In the genomic region with DNA sequence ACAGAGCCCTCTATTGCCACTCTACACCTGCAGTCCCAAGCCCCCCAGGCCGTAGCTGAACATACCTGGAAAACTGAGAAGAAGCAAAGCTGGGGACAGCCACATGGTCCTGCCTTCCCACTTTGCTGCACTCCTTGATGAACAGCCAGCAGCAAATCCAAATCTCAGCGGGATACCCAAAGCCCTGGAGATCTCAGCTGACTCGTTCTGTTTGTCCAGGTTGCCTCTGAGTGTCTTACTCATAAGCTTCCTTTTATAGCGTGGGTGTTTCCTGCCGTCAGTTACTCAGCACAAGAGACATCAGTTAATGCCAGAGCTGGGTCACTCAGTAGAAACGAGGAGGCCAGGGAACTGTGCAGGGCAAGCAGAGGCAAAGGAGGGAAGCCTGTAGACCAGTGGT, we compare ENCODE assay signal across 16 mouse cellular contexts. TPM values are rescaled to one million over a fixed set of nuclear protein-coding genes. Genes with fewer than 3 reads are reported as not detected.
A peak's percentile ranks its signal among the peaks of the same experiment; 100 is the strongest.
DNase-seq lines count a peak whose midpoint lies in the region; ATAC-seq and TF ChIP-seq lines count a peak whose summit lies in the region.
"Had no signal": no experiment of that assay in that cellular context is flagged by ENCODE, and none has a peak within 500 bp of the region (broad histone marks: within the 10 kb centered on the region; RNA-seq: fewer than 3 reads in every experiment).

A gene (minus strand): TSS at position 243 of the 400 bp plus-strand sequence.

- H3K27ac ChIP-seq in spleen, adult 2 months (ENCODE audit: insufficient read depth, low read length) = no peak within 1 kb of the TSS
- H3K27ac ChIP-seq in limb, embryonic 10.5 days = no peak within 1 kb of the TSS
- H3K27ac ChIP-seq in midbrain, postnatal 0 days (ENCODE audit: low read depth, low read length) = no peak within 1 kb of the TSS
- no peak within 1 kb of the TSS for H3K27ac ChIP-seq in forebrain, embryonic 15.5 days (replicated peaks)
- H3K27ac ChIP-seq: limb, embryonic 12.5 days had no signal

- H3K36me3 ChIP-seq in spleen, adult 2 months (ENCODE audit: control insufficient read depth, insufficient read depth, low read length) = no peaks in the 10 kb centered on the region
- H3K36me3 ChIP-seq in limb, embryonic 10.5 days = no peaks in the 10 kb centered on the region
- H3K36me3 ChIP-seq in midbrain, postnatal 0 days (ENCODE audit: insufficient read depth, low read length) = no peaks in the 10 kb centered on the region
- no peaks in the 10 kb centered on the region for H3K36me3 ChIP-seq in forebrain, embryonic 15.5 days
- H3K36me3 ChIP-seq: limb, embryonic 12.5 days had no signal

- peak; percentile 43 to 45 for DNase-seq in cerebellum, adult 18-20 months
- DNase-seq in cerebellum, postnatal 14 days = no peak
- no peak for DNase-seq in spleen, adult 2 months (ENCODE audit: low read depth in 1 of 2, low spot score in 2 of 2)
- DNase-seq in spleen, postnatal 36 days (ENCODE audit: low spot score in 2 of 2) = no peak
- peak; percentile 1 for DNase-seq in limb, embryonic 10.5 days (ENCODE audit: low spot score)
- DNase-seq in midbrain, postnatal 0 days (ENCODE audit: low spot score) = no peak
- DNase-seq in right cerebral cortex, adult 2 months (ENCODE audit: low spot score in 2 of 2) = no peak
- DNase-seq: adrenal gland, postnatal 25 days; forebrain, postnatal 0 days; gastrocnemius, postnatal 14 days; kidney, postnatal 25 days; lung, postnatal 10 days had no signal

- peaks cover 3% of the 10 kb centered on the region; the same call in 1 of the 2 replicates for H3K4me1 ChIP-seq in spleen, adult 2 months (ENCODE audit: control insufficient read depth, insufficient read depth, insufficient read length)
- H3K4me1 ChIP-seq in limb, embryonic 10.5 days = no peaks in the 10 kb centered on the region
- H3K4me1 ChIP-seq in midbrain, postnatal 0 days (ENCODE audit: insufficient read depth, low read length) = no peaks in the 10 kb centered on the region
- no peaks in the 10 kb centered on the region for H3K4me1 ChIP-seq in forebrain, embryonic 15.5 days
- H3K4me1 ChIP-seq: limb, embryonic 12.5 days had no signal

- WGBS in spleen, adult 2 months = 15% methylated on average over 6 of the region's 6 CpGs
- 68% methylated on average over 6 of the region's 6 CpGs for WGBS in limb, embryonic 10.5 days
- WGBS in midbrain, postnatal 0 days = 61% methylated on average over 6 of the region's 6 CpGs
- 72% methylated on average over 6 of the region's 6 CpGs for WGBS in forebrain, embryonic 15.5 days

- no peak for ATAC-seq in midbrain, postnatal 0 days (ENCODE audit: low FRiP score)
- ATAC-seq in forebrain, embryonic 15.5 days (replicated peaks) = no peak
- ATAC-seq: forebrain, postnatal 0 days; intestine, embryonic 16.5 days had no signal

- no peak within 1 kb of the TSS for H3K9ac ChIP-seq in midbrain, postnatal 0 days (replicated peaks; ENCODE audit: low read length, poor library complexity, severe bottlenecking)
- H3K9ac ChIP-seq in forebrain, embryonic 15.5 days (replicated peaks) = no peak within 1 kb of the TSS
- H3K9ac ChIP-seq: forebrain, postnatal 0 days; limb, embryonic 12.5 days had no signal

- TF ChIP-seq POLR2A in spleen, adult 2 months (IDR thresholded peaks at IDR 0.05; ENCODE audit: low read depth, low read length) = no peak

- H3K4me3 ChIP-seq in spleen, adult 2 months (ENCODE audit: extremely low read depth, insufficient read depth, insufficient read length) = peak within 1 kb of the TSS; percentile 9; the same call in 1 of the 2 replicates
- H3K4me3 ChIP-seq in limb, embryonic 10.5 days = no peak within 1 kb of the TSS
- H3K4me3 ChIP-seq in midbrain, postnatal 0 days (ENCODE audit: low read depth, low read length) = no peak within 1 kb of the TSS
- no peak within 1 kb of the TSS for H3K4me3 ChIP-seq in forebrain, embryonic 15.5 days
- H3K4me3 ChIP-seq: limb, embryonic 12.5 days had no signal

- H3K4me2 ChIP-seq in midbrain, postnatal 0 days (ENCODE audit: low read depth, low read length, poor library complexity, severe bottlenecking) = no peak within 1 kb of the TSS
- H3K4me2 ChIP-seq in forebrain, embryonic 15.5 days (replicated peaks) = no peak within 1 kb of the TSS
- H3K4me2 ChIP-seq: limb, embryonic 12.5 days had no signal

- H3K27me3 ChIP-seq in spleen, adult 2 months (ENCODE audit: control insufficient read depth, insufficient read depth, low read length) = no peaks in the 10 kb centered on the region
- H3K27me3 ChIP-seq in limb, embryonic 10.5 days (ENCODE audit: low read depth, poor library complexity, severe bottlenecking) = no peaks in the 10 kb centered on the region
- no peaks in the 10 kb centered on the region for H3K27me3 ChIP-seq in midbrain, postnatal 0 days (ENCODE audit: insufficient read depth, low read length)
- H3K27me3 ChIP-seq in forebrain, embryonic 15.5 days = no peaks in the 10 kb centered on the region

- no peak for TF ChIP-seq CTCF in spleen, adult 2 months (IDR thresholded peaks at IDR 0.05; ENCODE audit: extremely low read depth, insufficient read depth, insufficient read length, insufficient replicate concordance)
- no peak for TF ChIP-seq CTCF in midbrain, postnatal 0 days (IDR thresholded peaks at IDR 0.05)

- no peaks in the 10 kb centered on the region for H3K9me3 ChIP-seq in limb, embryonic 10.5 days (replicated peaks)
- H3K9me3 ChIP-seq in midbrain, postnatal 0 days (ENCODE audit: low read length) = no peaks in the 10 kb centered on the region
- no peaks in the 10 kb centered on the region for H3K9me3 ChIP-seq in forebrain, embryonic 15.5 days
- H3K9me3 ChIP-seq: limb, embryonic 12.5 days had no signal

RNA-seq across cellular contexts. Expression of the gene that starts here (rescaled TPM):
- polyA plus RNA-seq in spleen, adult 2 months (2012; rRNA removed) = 3.1 and 5.3 TPM in 2 replicates
- not detected in 2 replicates for polyA plus RNA-seq in limb, embryonic 10.5 days (2016; fragmentation: Nextera tagmentation; extraction: Ambion mirVana)
- 0.05 and 0.24 TPM in 2 replicates for total RNA-seq in midbrain, postnatal 0 days (2014; rRNA removed)
- polyA plus RNA-seq in midbrain, postnatal 0 days (2015; fragmentation: Nextera tagmentation; extraction: Ambion mirVana) = 0.05 TPM in 1 of 2 replicates, not detected in the other
- polyA plus RNA-seq in forebrain, embryonic 15.5 days (2015; fragmentation: Nextera tagmentation; extraction: Ambion mirVana) = 0.20 TPM in 1 of 2 replicates, not detected in the other
- total RNA-seq: forebrain, postnatal 0 days; layer of hippocampus, postnatal 25 days had no signal
- polyA plus RNA-seq: forebrain, postnatal 0 days; limb, embryonic 12.5 days had no signal

Comparison
In these comparisons a context has a peak if more than half of its experiments do, and no peak if none do; other contexts are left out.
1. DNase-seq: peak in cerebellum, adult 18-20 months (2 of 2); none in cerebellum, postnatal 14 days (0 of 2), spleen, adult 2 months (0 of 2), spleen, postnatal 36 days (0 of 2), midbrain, postnatal 0 days (single experiment) and right cerebral cortex, adult 2 months (0 of 2).
2. Peak in DNase-seq in limb, embryonic 10.5 days; RNA of the gene not detected or under 1 TPM.